Mouse (Mus musculus) T-helper 1 cell (primary cell): ENCODE measurements around the gene Plagl1.

Source experiments
- in situ Hi-C: fragments of 300-600 bp; cut with MboI, MseI; formaldehyde crosslinking; loops from one replicate; pipeline ENCODE4 v1.15.1; 2025; ENCODE audit warnings: high pct_unique_total_duplicates

Plagl1 gene

DNA sequence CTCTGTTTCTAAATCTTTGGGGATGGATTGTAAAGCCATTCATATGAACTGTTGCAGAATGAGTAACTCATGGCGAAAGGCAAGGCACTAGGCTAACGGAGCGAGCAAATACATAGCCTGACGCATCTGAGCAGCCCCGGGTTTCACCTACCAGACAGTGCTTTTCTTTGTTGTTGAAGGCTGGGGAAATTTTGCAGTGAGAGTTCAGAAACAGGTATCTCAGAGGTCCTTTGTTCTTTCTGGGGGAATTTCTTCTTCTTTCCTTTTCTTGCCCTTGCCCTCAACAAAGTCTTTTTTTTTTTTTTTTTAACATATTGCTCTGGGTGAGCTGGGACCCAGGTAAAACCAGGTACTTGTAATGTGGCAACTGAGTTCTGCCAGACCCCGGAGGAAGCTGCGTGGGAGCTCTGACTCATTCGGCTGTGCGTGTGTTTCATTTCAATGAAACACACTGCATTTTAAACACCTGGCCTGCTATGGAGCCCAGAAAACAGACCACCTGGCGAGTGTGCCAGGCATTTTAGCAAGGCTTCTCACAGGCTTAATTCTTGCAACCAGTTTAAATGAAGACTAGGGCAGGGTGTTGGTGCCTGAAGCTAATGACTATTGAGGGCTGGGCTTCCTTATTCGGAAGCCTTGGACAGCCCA is at the start of gene Plagl1:
Gene Plagl1, plus strand, starts transcription at position 484 of the 648 bp plus-strand sequence.
- in situ Hi-C loops, result no loop called here

DNA sequence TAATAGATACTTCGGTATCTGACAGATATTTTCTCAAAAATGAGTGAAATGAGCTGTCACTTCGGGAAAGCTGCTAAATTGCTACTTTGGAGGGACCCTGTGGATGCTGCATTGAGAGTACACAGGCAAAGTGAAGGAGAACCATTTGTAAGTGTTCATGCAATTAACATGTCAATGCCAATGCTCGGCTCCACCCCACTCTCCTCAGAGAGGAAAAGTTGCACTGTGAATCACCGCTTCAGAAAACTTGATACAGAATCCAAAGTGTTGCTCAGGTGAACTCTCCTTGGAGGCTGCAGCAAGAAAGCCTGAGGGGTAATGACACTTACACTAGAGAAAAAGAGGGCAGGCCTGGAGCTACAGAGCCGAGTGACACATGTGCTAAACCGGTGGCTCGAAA is 46.3 kb upstream of the Plagl1 start:
- in situ Hi-C loops, result loop anchor here (10.0 kb wide), 1 partner anchor 161 kb away; the partner anchor contains the start of gene Zc2hc1b

DNA sequence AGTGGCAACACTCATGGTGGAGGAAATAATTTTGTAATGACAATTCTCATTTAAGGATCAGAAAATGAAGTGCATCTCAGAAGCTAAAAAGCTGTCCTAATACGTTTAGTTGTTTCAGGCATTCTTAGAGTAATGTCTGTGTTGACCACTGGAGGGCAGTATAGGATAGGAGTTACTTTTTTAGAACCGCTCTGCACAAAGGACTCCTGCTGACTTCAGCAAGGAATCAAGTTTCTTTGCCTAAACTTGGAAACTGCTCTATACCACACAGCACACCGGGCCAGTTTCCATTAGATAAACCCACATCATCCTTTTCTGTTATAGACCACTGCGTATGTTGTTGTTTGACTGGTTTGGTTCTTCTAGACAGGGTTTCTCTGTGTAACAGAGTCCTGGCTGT is 43.7 kb upstream of the Plagl1 start:
- in situ Hi-C loops, result loop anchor here (5.0 to 10.0 kb wide), 2 partner anchors 41 to 158 kb away; partner anchors contain the start of gene Zc2hc1b

DNA sequence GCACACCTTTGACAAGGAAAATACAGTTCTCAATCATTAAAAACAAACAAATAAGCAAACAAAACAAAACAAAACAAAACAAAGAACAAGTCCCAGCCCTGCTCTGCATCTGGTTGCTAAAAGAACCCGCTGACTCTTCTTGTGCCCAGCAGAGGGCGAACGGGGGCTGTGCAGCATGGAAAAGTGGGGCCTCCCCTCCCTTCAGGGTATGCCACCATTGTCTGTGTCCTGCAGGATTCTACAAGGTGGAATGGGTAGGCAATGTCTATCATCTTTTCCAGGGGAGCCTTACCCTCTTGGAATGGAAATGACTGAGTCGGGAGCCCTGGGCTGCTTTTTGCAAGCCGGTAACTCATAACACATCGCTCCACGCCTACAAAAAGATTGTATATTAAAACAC is 41.8 kb upstream of the Plagl1 start:
- in situ Hi-C loops, result loop anchor here (5.0 to 10.0 kb wide), 2 partner anchors 39 to 156 kb away; partner anchors contain the start of gene Zc2hc1b

DNA sequence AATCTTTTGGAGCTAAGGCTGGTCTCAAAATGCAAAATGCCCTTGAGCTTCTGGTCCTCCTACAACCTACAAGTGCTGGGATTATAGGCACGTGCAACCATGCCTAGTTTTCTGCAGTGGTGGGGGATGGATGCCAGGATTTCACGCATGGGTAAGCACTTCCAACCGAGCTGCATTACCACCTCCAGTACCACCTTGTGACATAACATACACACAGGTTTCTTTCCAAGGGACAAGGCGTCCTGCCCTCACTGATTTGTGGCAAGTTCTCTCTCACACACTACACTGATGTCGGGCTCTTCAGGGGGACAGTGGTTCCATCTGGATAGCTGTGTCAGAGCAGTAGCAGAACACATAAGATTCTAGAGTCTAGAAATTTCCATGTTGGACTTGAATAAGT is 41.3 kb upstream of the Plagl1 start:
- in situ Hi-C loops, result loop anchor here (5.0 to 10.0 kb wide), 2 partner anchors 38 to 156 kb away; partner anchors contain the start of gene Zc2hc1b

DNA sequence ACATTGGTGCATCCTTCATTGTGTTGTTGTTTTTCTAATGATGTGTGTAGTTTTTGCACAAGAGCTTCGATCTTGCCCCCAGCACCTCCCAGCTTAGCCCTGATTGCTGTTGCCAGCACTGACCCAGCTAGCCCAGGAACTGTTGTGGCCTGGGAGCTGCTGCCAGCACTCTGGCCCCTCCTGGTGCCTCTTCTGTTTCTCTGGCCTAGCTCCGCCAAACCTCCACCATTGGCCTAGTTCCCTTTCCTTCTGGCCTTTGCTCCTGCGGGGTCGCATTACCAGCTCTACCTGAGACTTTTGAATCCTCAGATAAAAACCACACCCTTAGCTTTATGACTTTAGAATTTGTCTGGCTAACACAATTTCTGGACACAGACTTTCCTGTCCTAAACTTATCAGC is 38.2 kb upstream of the Plagl1 start:
- in situ Hi-C loops, result loop anchor here (5.0 to 10.0 kb wide), 2 partner anchors 63 to 415 kb away; no protein-coding TSS in a partner anchor

DNA sequence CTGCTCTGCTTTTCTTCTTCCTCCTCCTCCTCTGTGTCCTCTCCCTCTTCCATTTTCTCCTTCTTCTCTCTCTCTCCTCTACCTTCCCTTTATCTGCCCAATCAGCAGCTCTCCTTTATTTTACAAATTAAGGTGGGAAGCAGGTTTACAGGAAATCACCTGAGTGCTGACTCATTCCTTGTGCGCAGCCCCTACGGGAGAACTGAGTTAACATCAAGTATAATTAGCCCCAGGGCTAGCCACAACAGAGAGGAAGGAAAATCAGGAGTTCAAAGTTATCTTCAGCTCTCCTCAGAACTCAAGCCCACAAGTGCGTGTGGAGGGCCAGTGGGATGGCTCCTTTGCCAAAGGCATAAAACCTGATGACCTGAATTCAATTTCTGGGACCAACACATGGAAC is 36.3 kb upstream of the Plagl1 start:
- in situ Hi-C loops, result loop anchor here (5.0 to 10.0 kb wide), 2 partner anchors 61 to 413 kb away; no protein-coding TSS in a partner anchor

DNA sequence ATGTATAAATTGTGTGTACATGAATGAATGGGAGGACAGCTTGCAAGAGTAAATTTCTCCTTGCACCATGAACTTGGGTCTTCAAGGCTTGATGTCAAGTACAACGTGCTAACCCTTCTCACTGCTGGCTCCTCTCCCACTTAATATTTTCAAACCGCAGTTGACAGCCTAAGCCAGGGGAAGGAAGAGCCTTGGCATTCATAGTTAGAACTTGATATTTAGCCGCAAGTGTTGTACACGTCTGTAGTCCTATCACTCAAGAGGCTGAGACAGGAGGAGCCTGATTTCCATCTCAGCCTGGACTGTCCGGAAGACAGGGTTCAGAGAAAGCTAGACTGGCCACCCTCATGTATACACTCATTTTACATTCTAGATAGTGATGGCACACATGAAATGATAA is 32.6 kb upstream of the Plagl1 start:
- in situ Hi-C loops, result loop anchor here (10.0 kb wide), 1 partner anchor 57 kb away; no protein-coding TSS in a partner anchor

DNA sequence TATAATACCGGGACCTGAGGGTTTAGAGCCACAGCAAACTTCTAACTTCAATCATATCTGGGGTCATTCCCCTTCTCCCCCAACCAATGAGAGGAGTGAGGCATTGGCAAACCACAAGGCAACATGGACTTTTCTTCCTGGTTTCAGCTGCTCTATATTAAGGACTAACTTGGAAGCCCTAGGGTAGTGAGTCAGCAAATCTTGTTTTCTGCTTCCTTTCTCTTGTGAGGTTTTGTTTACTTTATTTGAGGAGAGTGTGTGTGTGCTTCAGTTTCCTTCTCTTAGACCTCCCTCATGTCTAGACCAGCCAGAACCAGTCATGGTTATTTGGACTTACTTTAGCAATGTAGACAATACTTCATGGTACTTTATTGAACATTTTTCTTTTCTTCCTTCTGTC is 32.1 kb upstream of the Plagl1 start:
- in situ Hi-C loops, result loop anchor here (10.0 kb wide), 1 partner anchor 57 kb away; no protein-coding TSS in a partner anchor

DNA sequence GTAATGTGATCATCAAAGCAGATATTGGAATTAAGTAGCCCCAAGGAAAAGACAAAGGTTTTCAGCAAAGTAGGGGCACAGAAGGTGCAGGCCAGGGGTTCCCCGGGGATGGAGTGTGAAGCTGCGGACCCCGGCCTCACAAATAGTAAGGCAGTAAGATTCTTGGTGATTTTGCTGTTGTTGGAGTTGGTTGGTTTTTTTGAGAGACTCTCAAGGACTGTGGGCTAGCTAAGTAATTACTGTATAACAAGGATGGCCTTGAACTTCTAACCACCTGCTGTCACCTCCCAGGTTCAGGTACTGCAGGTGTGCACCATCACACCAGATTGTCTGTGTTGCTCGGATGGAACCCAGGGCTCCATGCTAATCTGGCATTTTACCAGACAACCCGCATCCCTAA is 30.9 kb upstream of the Plagl1 start:
- in situ Hi-C loops, result loop anchor here (10.0 kb wide), 1 partner anchor 55 kb away; no protein-coding TSS in a partner anchor

DNA sequence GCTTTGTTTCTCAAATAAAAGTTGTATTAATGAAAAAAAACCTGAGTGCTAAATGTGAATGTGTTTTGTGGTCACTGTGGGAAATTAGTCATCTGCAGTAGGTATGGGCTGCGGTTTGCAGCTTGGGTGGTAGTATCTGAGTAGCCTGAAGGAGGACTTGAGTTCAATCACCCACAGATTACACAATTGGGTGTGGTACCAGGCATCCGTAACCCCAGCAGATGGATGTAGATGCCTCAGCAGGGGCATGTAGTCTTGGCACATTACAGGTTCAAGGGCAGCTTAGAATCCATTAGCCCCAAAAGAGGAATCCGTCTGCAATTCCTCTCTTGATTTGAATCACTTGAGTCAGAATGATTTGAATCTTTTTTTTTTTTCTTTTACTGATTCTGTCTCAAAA is 25.0 kb upstream of the Plagl1 start:
- in situ Hi-C loops, result no loop called here

DNA sequence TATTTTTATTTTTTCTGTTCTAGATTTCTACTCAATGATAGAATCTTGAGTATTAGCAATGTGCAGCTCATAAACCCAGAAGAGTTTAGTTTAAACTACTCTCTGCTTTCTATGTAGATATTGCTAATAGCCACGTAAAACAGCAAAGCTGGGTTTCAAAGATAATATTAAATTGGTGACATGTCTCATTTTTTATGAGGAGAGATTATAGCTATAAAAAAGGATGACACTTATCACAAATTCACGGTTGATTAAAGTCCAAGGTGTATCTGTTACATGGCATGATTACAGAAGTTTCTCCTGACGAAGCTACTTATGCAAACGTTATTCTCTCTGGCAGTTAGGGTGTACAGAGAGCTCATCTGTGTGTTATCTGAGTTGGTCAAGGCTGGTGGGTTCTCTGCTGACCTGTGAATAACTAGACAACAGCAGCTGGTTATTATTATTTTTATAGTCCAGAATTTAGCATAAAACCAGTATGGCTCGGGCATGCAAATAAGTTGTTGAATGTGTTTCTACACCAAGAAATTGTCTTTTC is 20.6 kb upstream of the Plagl1 start:
- in situ Hi-C loops, result no loop called here

DNA sequence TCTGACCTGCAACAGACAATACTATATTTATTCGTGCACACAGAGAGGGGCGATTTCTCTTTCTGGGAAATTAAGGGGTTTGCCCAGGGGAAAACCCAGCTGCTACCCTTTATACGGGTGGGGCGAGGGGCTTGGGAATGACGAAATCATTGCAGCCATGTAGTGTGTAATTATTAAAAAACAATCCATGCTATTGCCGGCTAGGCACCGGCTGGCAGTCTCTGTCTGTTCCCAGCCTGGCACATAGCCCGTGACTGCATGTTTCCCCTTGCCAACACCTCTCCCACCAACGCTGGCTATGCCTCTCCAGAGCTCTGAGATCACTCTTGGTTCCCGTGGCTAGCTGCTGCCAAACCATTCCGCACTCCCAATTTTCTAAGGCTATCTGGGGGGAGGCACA is 15.6 kb upstream of the Plagl1 start:
- in situ Hi-C loops, result no loop called here

DNA sequence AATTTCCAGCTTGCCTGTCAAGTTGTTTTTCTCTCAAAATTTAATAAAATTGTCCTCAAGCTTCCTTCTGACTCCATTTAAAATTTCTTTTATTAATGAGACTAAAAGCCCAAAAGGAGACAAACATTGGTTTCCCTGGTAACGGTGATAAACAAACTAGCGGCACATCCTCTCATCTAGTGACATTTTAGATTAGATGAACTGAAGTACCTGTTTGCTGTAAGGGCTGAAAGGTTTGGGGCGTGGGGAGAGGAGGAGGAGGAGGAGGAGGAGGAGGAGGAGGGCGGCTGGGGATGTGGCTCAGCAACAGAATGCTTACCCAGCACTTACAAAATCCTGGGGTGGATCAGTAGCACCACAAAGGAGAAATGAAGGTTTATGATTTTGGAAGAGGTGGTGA is 12.5 kb upstream of the Plagl1 start:
- in situ Hi-C loops, result no loop called here

DNA sequence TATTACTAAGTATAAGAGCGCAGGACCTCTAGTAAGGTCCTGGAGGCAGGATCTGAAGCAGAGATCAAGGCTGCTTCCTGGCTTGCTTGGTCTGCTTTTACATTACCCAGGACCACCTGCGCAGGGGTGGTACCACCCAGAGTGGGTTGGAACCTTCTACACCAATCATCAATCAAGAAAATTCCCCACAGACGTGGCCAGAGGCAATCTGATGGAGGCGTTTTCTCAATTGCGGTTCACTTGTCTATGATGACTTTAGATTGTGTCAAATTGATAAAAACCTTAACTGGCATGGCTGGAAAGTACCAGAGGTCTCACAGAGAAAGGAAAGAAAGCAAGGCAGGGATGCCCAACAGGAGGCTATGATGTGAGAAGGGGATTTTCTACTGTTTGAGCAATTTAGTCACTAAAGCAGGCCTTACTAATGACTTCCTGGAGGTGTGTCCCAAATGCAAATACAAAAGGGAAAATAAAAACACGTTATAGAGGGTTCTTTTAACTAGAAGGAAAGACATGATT is 3.4 kb upstream of the Plagl1 start:
- in situ Hi-C loops, result loop anchor here (5.0 kb wide), 1 partner anchor 40 kb away; no protein-coding TSS in a partner anchor

DNA sequence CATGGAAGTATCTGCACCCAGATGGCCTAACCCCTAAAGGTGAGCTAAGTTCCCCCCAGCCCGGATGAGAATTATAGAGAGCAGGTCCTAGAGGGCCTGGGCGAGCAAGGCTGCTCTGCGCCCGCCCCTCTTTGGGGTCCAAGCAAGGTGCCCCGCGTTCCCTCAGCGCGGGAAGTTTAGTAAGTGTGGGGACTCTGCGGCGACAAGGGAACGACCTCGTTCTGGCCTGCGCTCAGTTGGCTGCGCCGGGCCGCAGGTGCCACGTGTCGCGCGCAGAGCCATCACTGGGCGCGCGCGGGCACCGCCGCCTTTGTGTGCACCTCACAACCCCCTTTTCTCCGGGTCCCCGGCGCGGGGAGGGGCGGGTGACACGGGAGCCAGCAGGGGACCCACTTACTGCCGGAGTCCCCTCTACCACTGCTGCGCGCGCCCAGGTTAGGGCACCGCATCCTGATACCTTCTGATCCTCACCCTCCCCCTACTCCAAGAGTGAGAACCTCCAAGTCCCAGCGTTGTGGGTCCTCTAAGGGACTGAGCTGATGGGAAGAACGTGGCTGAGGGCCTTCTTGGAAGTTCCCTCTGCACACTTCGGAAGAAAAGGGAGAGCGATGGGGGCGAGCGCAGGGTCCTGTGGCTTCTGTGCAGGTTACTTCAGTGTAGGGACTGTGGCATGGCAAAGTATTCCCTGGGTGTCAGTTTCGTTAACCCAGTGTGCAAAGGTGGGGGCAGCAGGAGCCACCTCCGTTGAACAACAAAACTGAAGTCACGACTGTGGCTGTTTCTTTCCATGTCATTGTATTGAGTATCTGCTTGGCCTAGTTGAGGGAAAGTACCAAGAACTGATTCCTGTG is 742 bp downstream of the Plagl1 start:
- in situ Hi-C loops, result no loop called here

DNA sequence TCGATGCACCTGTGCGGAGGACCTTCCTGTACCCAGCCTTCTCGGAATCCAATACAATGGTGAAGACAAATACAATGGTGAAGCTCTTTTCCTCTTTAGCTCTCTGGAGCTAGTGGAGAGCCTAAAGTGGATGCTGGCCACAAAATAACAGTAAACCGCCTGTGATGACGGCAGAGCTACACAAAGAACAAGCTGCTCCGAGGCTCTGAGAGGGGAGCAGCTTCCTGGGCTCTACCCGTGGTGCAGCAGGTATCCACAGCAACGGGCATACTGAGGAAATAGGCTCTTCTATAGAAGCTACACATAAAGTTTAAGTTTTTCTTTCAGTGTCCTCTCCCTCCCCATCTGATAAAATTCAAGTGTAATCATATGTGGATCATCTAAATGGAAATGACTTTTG is 2.1 kb downstream of the Plagl1 start:
- in situ Hi-C loops, result no loop called here

DNA sequence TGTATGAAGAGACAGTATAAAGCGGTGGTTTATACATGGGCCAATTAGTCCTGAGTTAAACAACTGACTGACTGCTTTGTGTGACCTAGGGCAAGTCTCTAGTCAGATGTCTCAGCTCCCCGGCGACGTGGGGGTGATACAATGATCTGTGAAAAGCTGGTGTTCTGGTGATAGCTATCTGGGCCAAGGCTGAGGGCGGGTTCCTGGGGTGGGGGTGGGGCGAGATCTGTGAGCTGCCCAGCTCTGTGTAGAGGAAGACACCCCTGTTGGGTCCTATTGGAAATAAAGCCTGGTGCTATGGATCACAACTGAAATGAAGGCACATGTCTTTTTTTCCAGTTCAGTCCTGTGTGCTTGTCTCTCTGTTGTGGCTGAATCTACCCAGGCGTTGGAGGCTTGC is 3.2 kb downstream of the Plagl1 start:
- in situ Hi-C loops, result no loop called here

DNA sequence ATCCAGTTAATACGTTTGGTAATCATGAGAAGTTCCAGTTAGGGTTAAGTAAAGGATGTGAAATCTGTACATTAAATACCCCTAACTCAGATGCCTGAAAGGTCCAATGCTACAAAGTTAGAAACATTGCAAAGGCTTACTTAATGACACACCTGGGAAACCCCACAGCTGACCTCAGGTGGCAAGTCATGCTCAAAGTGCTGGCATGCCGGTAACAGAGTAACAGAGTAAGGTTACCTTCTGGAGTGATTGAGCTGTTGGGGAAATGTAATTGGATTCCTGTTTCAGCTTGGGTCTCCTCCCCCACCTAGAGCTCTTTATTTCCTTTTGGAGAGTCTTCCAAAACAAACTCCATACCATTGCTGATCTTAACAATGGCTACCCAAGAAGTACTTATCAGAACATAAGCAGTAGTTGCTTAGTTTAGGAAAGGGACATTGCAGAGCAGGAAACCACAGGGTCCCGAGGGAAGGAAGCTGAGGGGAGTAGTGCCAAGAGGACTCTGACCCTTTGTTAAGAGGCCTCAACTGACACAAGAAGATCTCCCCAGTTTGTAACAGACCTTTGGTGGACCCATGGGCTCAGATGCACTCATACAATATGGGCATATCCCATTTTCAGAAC is 4.9 kb downstream of the Plagl1 start:
- in situ Hi-C loops, result no loop called here

DNA sequence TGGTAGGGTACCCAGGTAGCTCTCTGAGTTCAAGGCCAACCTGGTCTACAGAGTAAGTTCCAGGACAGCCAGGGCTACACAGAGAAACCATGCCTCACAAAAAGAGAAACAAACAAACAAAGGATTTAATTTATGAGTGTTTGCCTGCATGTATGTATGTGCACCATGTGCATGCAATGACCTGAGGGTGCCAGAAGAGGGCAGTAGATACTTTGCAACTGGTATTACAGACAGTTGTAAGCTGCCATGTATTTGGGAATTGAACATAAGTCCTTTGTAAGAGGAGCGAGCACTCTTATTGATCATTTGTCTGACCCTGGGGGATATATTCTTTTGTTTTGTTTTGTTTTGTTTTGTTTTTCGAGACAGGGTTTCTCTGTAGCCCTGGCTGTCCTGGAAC is 10.7 kb downstream of the Plagl1 start:
- in situ Hi-C loops, result no loop called here

DNA sequence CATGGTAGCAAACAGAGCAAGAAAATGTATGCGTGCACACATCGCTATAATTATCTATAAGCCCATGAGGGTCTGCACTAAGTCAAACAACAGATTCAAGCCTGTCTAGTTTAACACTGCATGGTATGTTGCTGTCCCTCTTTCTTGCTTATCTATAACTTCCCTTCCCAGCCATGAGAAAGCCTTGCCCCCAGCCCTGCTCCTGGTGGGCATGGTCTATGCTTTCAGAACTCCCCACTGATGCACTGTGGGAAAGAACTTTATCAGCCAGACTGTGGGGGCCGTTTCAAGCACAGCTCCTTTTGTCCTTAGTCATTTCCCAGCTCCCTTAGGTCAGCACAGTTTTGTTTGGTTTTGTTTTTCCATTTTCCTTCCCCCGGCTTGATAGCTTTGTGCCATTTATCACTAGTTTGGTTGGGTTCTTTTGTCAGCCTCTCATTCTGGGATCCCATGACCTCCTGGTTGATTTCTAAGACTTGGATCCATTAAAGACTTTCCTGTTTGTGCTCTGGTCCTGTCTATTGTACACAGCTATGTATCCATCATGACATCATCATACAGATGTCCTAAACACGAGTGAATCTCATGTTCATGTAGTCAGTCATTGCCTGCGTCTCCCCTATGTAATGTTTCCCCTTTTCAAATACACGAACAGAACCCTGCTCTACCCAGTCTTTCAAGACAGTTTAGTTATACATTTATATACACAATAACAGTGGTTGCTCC is 16.7 kb downstream of the Plagl1 start:
- in situ Hi-C loops, result no loop called here
